Mouse (Mus musculus): ENCODE results near the gene Mrps14.

Gene Mrps14

DNA sequence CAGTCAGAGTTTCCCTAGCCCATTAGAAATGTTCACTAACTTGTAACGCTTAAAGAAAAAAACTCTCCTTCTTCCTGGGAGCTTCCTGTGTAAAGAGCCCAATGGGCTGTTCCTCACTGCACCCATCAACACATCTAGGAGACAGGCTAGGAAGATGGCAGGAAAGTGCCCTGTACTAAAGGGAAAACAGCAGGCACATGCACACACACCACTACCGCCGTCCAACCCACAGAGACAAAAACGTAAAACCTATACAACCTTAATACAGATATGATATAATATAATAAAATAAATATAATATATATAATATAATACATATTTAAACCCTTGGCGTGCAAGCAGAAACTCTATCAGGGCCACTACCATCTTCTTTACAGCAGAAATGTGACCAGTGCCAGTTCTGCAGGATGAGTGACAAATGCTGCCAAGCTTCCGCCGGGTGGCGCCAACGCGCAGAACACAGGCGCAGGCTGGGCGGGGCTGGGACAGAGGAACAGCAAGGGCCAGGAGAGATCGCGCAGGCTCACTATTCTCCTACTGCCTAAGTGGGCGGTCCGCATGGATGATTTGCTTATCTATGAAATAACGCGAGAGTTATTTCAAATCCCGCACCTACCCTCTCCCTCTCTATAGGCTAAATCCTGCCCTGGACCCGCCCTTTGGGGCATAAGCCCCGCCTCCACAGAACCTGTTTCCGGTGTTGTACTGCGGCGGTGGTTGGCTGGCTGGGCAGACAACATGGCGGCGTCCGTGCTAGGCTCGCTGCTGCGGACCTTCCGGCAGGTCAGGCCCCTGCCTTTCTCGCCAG is at the start of gene Mrps14:
Mrps14 (plus strand) TSS at position 687 of the 808 bp plus-strand sequence.
- peak; percentile 99 for DNase-seq (ENCODE audit: low spot score in 2 of 2)

DNA sequence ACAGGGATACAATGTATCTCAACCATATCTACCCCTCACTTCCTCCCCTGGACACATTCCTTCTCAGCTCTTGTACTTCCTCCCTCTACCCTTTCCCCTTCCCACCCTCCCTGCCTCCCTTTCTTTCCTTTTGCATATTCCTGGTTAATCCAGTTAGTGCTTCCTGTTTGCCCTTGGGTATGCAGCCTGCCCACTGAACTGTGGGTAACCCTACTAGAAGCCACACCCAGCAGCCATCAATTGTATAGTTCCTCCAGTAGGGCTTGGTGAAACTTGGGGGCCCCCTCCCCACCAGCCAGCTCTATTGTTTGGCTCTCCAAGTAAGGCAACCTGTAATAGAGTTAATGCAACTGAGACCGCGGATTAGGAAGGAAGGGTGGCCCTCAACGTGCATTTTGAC is 49.4 kb upstream of the Mrps14 start:
- no peak for DNase-seq (ENCODE audit: low spot score in 2 of 2)

DNA sequence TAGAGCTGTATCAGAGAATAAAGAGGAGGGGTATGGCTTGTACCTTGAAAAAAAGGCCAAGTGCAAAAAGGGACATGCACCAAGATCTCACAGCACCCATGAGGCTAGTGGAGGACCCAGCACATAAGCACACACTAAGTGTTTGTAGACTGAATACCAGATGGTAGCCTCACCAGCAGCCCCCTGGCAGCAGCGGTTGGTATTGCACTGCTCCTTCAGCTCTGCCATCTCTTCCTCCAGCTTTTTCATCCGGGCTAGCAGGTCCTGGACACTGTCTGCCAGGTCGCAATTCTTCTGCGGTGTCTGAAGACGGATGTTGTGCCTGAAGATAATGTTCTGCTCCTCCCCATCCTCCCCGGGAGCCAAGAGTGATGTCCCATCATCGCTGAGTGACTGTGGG is 47.7 kb upstream of the Mrps14 start:
- no peak for DNase-seq (ENCODE audit: low spot score in 2 of 2)

DNA sequence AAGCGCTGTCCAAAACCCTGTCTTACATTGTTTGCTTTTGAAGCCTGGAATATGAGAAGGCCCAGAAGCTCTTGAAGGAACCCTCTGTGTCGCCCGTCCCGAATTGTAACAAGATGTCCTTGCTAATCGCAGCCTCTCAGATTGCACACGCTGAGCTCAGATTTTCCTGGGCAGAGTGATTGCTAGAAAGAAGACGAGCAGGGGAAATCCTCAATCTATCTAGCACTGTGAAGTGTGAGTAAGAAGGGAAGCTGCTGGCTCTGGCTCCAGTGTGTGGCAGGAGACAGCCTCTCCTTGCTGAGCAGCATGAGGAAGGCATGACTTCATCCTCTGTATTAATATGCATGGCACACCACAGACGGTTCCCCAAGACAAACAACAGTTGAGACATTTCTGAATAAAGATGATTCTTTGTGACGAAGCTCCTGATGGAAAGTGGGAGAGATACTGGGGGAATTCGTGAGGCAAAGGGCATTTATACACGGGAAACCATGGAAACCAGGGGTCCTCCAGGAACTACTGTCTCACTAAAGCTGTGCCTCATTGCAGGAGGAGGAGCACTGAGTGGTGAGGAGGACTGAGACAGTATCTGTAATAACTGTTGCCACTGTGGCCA is 45.6 kb upstream of the Mrps14 start:
- DNase-seq (ENCODE audit: low spot score in 2 of 2) = no peak

DNA sequence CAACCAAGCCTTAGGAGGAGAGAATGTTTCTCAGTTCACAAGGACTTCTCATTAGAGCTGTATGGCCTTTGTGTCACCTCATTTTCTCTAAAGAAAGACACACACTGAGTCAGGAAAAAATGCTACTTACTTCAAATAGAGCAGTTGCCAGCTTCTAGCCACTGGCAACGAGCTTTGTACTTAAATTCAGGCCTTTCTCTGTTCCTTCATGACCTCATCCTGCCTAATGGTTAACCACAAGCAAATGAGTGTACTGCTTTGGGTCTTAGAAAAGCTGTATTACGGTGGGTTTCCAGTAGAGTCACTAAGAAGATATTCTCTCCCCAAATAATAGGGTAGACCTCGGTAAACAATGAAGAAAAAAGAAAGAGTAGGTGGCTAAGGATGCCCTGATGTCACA is 44.3 kb upstream of the Mrps14 start:
- DNase-seq (ENCODE audit: low spot score in 2 of 2) = no peak

- no peak for DNase-seq (ENCODE audit: low spot score in 2 of 2)
Measured at GRCm38 (mm10) chr1:160153480-160153879, 41.5 kb upstream of the Mrps14 start, which contains the start of gene Tnn. TSS of gene Tnn (minus strand) at chr1:160153580.

DNA sequence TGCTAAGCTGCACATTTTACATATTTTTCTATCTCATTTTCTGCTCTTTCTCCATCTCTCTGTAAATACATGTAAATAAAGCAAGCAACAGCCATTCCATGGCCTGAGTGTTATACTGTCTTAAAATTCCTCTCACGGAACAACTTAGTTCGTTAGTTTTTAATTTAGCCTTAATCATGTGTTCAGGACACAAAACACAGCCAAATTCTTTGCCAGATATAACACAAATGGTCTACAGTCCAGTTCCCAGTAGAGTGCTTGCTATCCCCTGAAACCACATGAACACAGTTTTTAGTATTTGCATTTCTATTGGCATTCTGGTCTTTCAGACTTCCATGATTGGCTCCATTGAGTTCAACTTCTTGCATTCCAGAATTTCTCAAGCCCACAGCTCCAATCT is 36.8 kb upstream of the Mrps14 start:
- DNase-seq (ENCODE audit: low spot score in 2 of 2) = no peak

DNA sequence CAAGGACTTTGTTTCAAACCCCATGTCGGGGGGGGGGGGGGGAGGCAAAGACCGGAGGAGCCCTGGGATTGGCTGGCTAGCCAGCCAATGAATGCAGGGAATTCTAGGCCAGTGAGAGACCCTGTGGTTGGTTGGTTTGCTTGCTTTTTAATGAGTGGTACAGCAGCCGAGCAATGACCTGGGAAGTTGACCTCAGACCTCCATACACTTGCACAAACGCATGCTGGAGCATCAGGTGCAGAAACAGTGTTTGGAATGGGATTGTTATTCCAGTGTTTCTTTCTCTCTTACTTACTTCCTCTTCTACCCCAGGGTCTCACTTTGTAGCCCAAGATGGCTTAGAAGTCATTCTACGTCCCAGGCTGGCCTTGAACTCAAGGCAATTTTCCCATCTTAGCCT is 28.4 kb upstream of the Mrps14 start:
- no peak for DNase-seq (ENCODE audit: low spot score in 2 of 2)

GRCm38 (mm10) chr1:160176903-160177302 is 18.1 kb upstream of the Mrps14 start:
- DNase-seq (ENCODE audit: low spot score in 2 of 2) = no peak

- DNase-seq (ENCODE audit: low spot score in 2 of 2) = no peak
Measured at GRCm38 (mm10) chr1:160181216-160181615, 13.8 kb upstream of the Mrps14 start.

DNA sequence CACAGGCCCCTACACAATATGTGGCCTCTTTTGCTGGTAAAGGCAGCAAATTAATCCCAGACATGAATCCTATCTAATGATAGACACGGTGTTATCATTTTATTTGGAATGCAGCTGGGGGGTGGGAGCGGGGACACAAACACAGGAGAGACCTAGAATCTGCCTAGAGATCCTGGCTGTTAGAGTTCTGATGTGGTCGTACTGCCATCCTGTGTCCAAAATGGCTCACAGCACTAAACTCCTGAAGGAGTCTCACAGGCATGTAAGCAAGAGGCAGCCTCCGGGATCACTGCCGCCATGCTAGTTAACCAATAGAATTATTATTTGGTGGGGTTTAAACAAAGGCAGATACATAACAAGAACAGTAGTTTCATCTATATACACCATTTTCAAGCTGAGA is 10.5 kb upstream of the Mrps14 start:
- no peak for DNase-seq (ENCODE audit: low spot score in 2 of 2)

GRCm38 (mm10) chr1:160195337-160195663 is 285 bp downstream of the Mrps14 start:
- DNase-seq (ENCODE audit: low spot score in 2 of 2) = no peak

DNA sequence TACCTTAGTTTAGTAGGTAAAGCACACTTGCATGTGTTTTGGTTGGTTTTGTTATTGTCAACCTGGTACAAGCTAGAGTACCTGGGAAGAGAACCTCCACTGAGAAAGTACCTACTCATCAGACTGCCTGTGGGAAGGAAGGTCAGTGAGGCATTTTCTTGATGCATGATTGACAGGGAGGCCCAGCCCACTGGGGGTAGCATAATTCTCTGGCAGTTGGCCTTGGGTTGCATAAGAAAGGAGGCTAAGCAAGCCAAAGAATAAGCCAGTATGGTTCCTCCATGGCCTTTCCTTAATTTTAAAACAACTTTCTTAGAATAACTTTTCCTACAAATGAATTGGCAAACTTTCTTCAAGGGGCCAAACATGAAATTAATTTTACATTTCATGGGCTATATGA is 10.5 kb downstream of the Mrps14 start:
- DNase-seq (ENCODE audit: low spot score in 2 of 2) = no peak

DNA sequence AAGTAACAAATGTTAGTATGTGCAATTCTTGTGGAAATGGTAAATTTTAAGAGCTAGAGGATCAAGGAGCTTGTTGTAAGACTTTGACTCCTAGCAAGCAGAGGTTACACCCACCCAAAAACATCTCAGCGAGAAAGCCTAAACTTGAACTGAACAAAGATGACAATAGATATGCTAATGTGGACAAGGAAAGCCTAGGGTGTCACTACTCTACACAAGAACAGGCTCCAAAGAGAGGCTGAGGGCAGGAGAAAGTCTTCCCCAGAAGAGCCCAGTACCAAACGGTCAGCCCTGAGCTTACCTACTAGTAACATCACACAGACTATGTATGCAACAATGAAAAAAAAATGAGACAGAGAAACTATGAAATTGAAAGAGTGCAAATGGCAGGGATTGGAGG is 14.8 kb downstream of the Mrps14 start:
- no peak for DNase-seq (ENCODE audit: low spot score in 2 of 2)

GRCm38 (mm10) chr1:160210566-160210965 is 15.6 kb downstream of the Mrps14 start:
- no peak for DNase-seq (ENCODE audit: low spot score in 2 of 2)

DNA sequence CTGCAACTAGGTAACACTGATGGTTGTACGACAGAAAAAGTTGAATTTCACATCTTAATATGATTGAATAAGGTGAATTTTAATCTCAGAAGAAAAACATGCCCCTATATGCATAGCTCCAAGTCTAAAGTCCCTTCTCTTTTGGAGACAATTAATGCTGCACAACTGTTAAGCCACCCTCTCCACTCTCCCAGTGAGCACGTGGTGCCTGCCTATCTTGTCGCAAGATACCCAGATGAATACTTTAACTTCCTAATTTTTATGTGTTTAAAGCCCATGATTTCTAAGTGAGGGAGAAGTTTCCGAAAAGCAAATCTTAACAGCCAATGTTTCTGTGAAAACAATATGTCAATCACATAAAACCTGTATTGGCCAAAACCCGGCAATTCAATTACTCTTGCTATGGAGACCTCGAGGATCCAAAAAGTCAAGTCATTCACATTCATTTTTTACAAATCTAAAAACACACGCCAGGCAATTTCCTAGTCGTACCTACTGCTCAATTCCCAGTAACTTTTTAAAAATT is 16.6 kb downstream of the Mrps14 start:
- no peak for DNase-seq (ENCODE audit: low spot score in 2 of 2)

- DNase-seq (ENCODE audit: low spot score in 2 of 2) = peak in 1 of 2 experiments; percentile 62
Measured at GRCm38 (mm10) chr1:160212123-160212691, 17.2 kb downstream of the Mrps14 start.

GRCm38 (mm10) chr1:160212703-160213669 is 18.0 kb downstream of the Mrps14 start, which contains the start of gene Cacybp:
TSS of gene Cacybp (minus strand) at chr1:160212875.
- peak; percentile 99 to 100 for DNase-seq (ENCODE audit: low spot score in 2 of 2)

GRCm38 (mm10) chr1:160214171-160214570 is 19.2 kb downstream of the Mrps14 start:
- no peak for DNase-seq (ENCODE audit: low spot score in 2 of 2)

GRCm38 (mm10) chr1:160217898-160218297 is 22.9 kb downstream of the Mrps14 start:
- no peak for DNase-seq (ENCODE audit: low spot score in 2 of 2)

GRCm38 (mm10) chr1:160224093-160224492 is 29.1 kb downstream of the Mrps14 start:
- DNase-seq (ENCODE audit: low spot score in 2 of 2) = no peak

- no peak for DNase-seq (ENCODE audit: low spot score in 2 of 2)
Measured at GRCm38 (mm10) chr1:160227196-160227595, 32.2 kb downstream of the Mrps14 start.

Measured in heart, adult 9 months (tissue).